Mouse (Mus musculus): ENCODE results near the gene Gm49510.

- TF ChIP-seq GATA1 (IDR thresholded peaks at IDR 0.05; ENCODE audit: borderline replicate concordance, low read length): no peak
- TF ChIP-seq FLI1 (IDR thresholded peaks at IDR 0.05; ENCODE audit: low read length): no peak
These were observed 49.2 kb upstream of the Gm49510 start for GRCm38 (mm10) chr15:78850059-78850824.
